Mouse (Mus musculus): ENCODE measurements at regions not wholly inside any gene's neighbourhood (a gene's known extent, or its start where the extent isn't known, plus 50 kb on each side); places are given as distances from the start of the nearest gene placed in this dataset.
A peak's percentile ranks its signal among the peaks of the same experiment; 100 is the strongest.

GRCm38 (mm10) chr11:16559001-16559699, 50.9 kb upstream of the Sec61g start:
- Histone ChIP-seq H3K4me2 (ENCODE audit: low read length) (no peak overlapping the region), H3K36me3 (ENCODE audit: control insufficient read depth, insufficient read depth, low read length) (no peaks in the 10 kb centered on the region), H3K4me1 (ENCODE audit: control insufficient read depth, insufficient read depth, low read depth, low read length) (no peaks in the 10 kb centered on the region), H3K9ac (ENCODE audit: low read depth, low read length) (no peak overlapping the region), H3K27me3 (replicated peaks; ENCODE audit: control insufficient read depth, insufficient read depth, low read length) (no peaks in the 10 kb centered on the region), H3K27ac (ENCODE audit: low read depth, low read length) (no peak overlapping the region), H3K9me3 (ENCODE audit: control insufficient read depth, low read length) (no peaks in the 10 kb centered on the region), H3K4me3 (ENCODE audit: low read length) (no peak overlapping the region)
- no peak for ATAC-seq
- WGBS: 61% methylated on average over 16 of the region's 16 CpGs

GRCm38 (mm10) chr11:16561727-16562126, 53.4 kb upstream of the Sec61g start:
- Histone ChIP-seq H3K9ac (ENCODE audit: low read depth, low read length) (no peak overlapping the region), H3K27ac (ENCODE audit: low read depth, low read length) (no peak overlapping the region), H3K4me3 (ENCODE audit: low read length) (no peak overlapping the region), H3K4me2 (ENCODE audit: low read length) (no peak overlapping the region), H3K27me3 (replicated peaks; ENCODE audit: control insufficient read depth, insufficient read depth, low read length) (no peaks in the 10 kb centered on the region), H3K9me3 (ENCODE audit: control insufficient read depth, low read length) (no peaks in the 10 kb centered on the region), H3K4me1 (ENCODE audit: control insufficient read depth, insufficient read depth, low read depth, low read length) (no peaks in the 10 kb centered on the region), H3K36me3 (ENCODE audit: control insufficient read depth, insufficient read depth, low read length) (no peaks in the 10 kb centered on the region)
- 90% methylated on average over 4 of the region's 4 CpGs for WGBS
- no peak for ATAC-seq

GRCm38 (mm10) chr11:16589085-16589680, 80.9 kb upstream of the Sec61g start:
- Histone ChIP-seq H3K4me2 (ENCODE audit: low read length) (no peak overlapping the region), H3K9me3 (ENCODE audit: control insufficient read depth, low read length) (no peaks in the 10 kb centered on the region), H3K27ac (ENCODE audit: low read depth, low read length) (no peak overlapping the region), H3K27me3 (replicated peaks; ENCODE audit: control insufficient read depth, insufficient read depth, low read length) (no peaks in the 10 kb centered on the region), H3K9ac (ENCODE audit: low read depth, low read length) (no peak overlapping the region), H3K4me1 (ENCODE audit: control insufficient read depth, insufficient read depth, low read depth, low read length) (peaks cover 6% of the 10 kb centered on the region), H3K4me3 (ENCODE audit: low read length) (no peak overlapping the region), H3K36me3 (ENCODE audit: control insufficient read depth, insufficient read depth, low read length) (no peaks in the 10 kb centered on the region)
- 80% methylated on average over 4 of the region's 4 CpGs for WGBS
- no peak for ATAC-seq

GRCm38 (mm10) chr11:16590541-16590940, 82.3 kb upstream of the Sec61g start:
- no peak overlapping the region for H3K9ac ChIP-seq (ENCODE audit: low read depth, low read length)
- H3K9me3 ChIP-seq (ENCODE audit: control insufficient read depth, low read length): no peaks in the 10 kb centered on the region
- 33% methylated on average over 4 of the region's 4 CpGs for WGBS
- H3K27ac ChIP-seq (ENCODE audit: low read depth, low read length): peak overlapping the region; percentile 48; the same call in 1 of the 2 replicates
- no peaks in the 10 kb centered on the region for H3K36me3 ChIP-seq (ENCODE audit: control insufficient read depth, insufficient read depth, low read length)
- H3K4me3 ChIP-seq (ENCODE audit: low read length): no peak overlapping the region
- no peak overlapping the region for H3K4me2 ChIP-seq (ENCODE audit: low read length)
- H3K27me3 ChIP-seq (replicated peaks; ENCODE audit: control insufficient read depth, insufficient read depth, low read length): no peaks in the 10 kb centered on the region
- H3K4me1 ChIP-seq (ENCODE audit: control insufficient read depth, insufficient read depth, low read depth, low read length): peaks cover 6% of the 10 kb centered on the region
- ATAC-seq: no peak

GRCm38 (mm10) chr11:16591471-16591921, 83.2 kb upstream of the Sec61g start:
- no peak overlapping the region for H3K4me3 ChIP-seq (ENCODE audit: low read length)
- ATAC-seq: peak; percentile 98
- no peaks in the 10 kb centered on the region for H3K27me3 ChIP-seq (replicated peaks; ENCODE audit: control insufficient read depth, insufficient read depth, low read length)
- H3K9me3 ChIP-seq (ENCODE audit: control insufficient read depth, low read length): no peaks in the 10 kb centered on the region
- H3K27ac ChIP-seq (ENCODE audit: low read depth, low read length): peak overlapping the region; percentile 70
- 1% methylated on average over 7 of the region's 7 CpGs for WGBS
- H3K9ac ChIP-seq (ENCODE audit: low read depth, low read length): no peak overlapping the region
- H3K36me3 ChIP-seq (ENCODE audit: control insufficient read depth, insufficient read depth, low read length): no peaks in the 10 kb centered on the region
- H3K4me2 ChIP-seq (ENCODE audit: low read length): peak overlapping the region; percentile 0; the same call in 1 of the 2 replicates
- H3K4me1 ChIP-seq (ENCODE audit: control insufficient read depth, insufficient read depth, low read depth, low read length): peaks cover 6% of the 10 kb centered on the region

- peaks cover 6% of the 10 kb centered on the region for H3K4me1 ChIP-seq (ENCODE audit: control insufficient read depth, insufficient read depth, low read depth, low read length)
- H3K4me2 ChIP-seq (ENCODE audit: low read length): peak overlapping the region; percentile 0; the same call in 1 of the 2 replicates
- no peaks in the 10 kb centered on the region for H3K36me3 ChIP-seq (ENCODE audit: control insufficient read depth, insufficient read depth, low read length)
- H3K9ac ChIP-seq (ENCODE audit: low read depth, low read length): no peak overlapping the region
- H3K9me3 ChIP-seq (ENCODE audit: control insufficient read depth, low read length): no peaks in the 10 kb centered on the region
- 20% methylated on average over 4 of the region's 4 CpGs for WGBS
- peak overlapping the region; percentile 70 for H3K27ac ChIP-seq (ENCODE audit: low read depth, low read length)
- ATAC-seq: no peak
- H3K27me3 ChIP-seq (replicated peaks; ENCODE audit: control insufficient read depth, insufficient read depth, low read length): no peaks in the 10 kb centered on the region
- no peak overlapping the region for H3K4me3 ChIP-seq (ENCODE audit: low read length)
Observed at GRCm38 (mm10) chr11:16592006-16592405, 83.7 kb upstream of the Sec61g start.

- no peaks in the 10 kb centered on the region for H3K27me3 ChIP-seq (replicated peaks; ENCODE audit: control insufficient read depth, insufficient read depth, low read length)
- no peak for ATAC-seq
- H3K27ac ChIP-seq (ENCODE audit: low read depth, low read length): no peak overlapping the region
- H3K9ac ChIP-seq (ENCODE audit: low read depth, low read length): no peak overlapping the region
- peaks cover 6% of the 10 kb centered on the region for H3K4me1 ChIP-seq (ENCODE audit: control insufficient read depth, insufficient read depth, low read depth, low read length)
- 93% methylated on average over 5 of the region's 5 CpGs for WGBS
- no peak overlapping the region for H3K4me3 ChIP-seq (ENCODE audit: low read length)
- H3K4me2 ChIP-seq (ENCODE audit: low read length): no peak overlapping the region
- H3K9me3 ChIP-seq (ENCODE audit: control insufficient read depth, low read length): no peaks in the 10 kb centered on the region
- no peaks in the 10 kb centered on the region for H3K36me3 ChIP-seq (ENCODE audit: control insufficient read depth, insufficient read depth, low read length)
Observed at GRCm38 (mm10) chr11:16592766-16593165, 84.5 kb upstream of the Sec61g start.

GRCm38 (mm10) chr11:16594832-16595231, 86.5 kb upstream of the Sec61g start:
- 15% methylated on average over 1 of the region's 1 CpGs for WGBS
- Histone ChIP-seq H3K9ac (ENCODE audit: low read depth, low read length) (no peak overlapping the region), H3K4me2 (ENCODE audit: low read length) (no peak overlapping the region), H3K36me3 (ENCODE audit: control insufficient read depth, insufficient read depth, low read length) (no peaks in the 10 kb centered on the region), H3K4me3 (ENCODE audit: low read length) (no peak overlapping the region), H3K27me3 (replicated peaks; ENCODE audit: control insufficient read depth, insufficient read depth, low read length) (no peaks in the 10 kb centered on the region), H3K9me3 (ENCODE audit: control insufficient read depth, low read length) (peaks cover 7% of the 10 kb centered on the region), H3K4me1 (ENCODE audit: control insufficient read depth, insufficient read depth, low read depth, low read length) (peaks cover 6% of the 10 kb centered on the region), H3K27ac (ENCODE audit: low read depth, low read length) (no peak overlapping the region)
- no peak for ATAC-seq

GRCm38 (mm10) chr11:16597038-16597830, 89.0 kb upstream of the Sec61g start:
- H3K9me3 ChIP-seq (ENCODE audit: control insufficient read depth, low read length): peaks cover 8% of the 10 kb centered on the region
- ATAC-seq: no peak
- no peaks in the 10 kb centered on the region for H3K36me3 ChIP-seq (ENCODE audit: control insufficient read depth, insufficient read depth, low read length)
- no peak overlapping the region for H3K4me2 ChIP-seq (ENCODE audit: low read length)
- 88% methylated on average over 6 of the region's 6 CpGs for WGBS
- no peaks in the 10 kb centered on the region; the same call in 1 of the 2 replicates for H3K4me1 ChIP-seq (ENCODE audit: control insufficient read depth, insufficient read depth, low read depth, low read length)
- no peak overlapping the region for H3K4me3 ChIP-seq (ENCODE audit: low read length)
- H3K27me3 ChIP-seq (replicated peaks; ENCODE audit: control insufficient read depth, insufficient read depth, low read length): no peaks in the 10 kb centered on the region
- H3K27ac ChIP-seq (ENCODE audit: low read depth, low read length): no peak overlapping the region
- H3K9ac ChIP-seq (ENCODE audit: low read depth, low read length): no peak overlapping the region

All from hindbrain, embryonic 16.5 days (tissue).